Mouse (Mus musculus): ENCODE results near the gene Pou3f3. TPM values are rescaled to one million over a fixed set of nuclear protein-coding genes. Genes with fewer than 3 reads are reported as not detected.

Gene Pou3f3
- polyA plus RNA-seq, 1 experiment: 15.9 TPM

GRCm38 (mm10) chr1:42700171-42700570 is 4.6 kb downstream of the Pou3f3 start:
- Histone ChIP-seq H3K27me3 (ENCODE audit: control insufficient read depth, insufficient read depth, low read length) (peaks cover 21% of the 10 kb centered on the region), H3K4me3 (replicated peaks; ENCODE audit: insufficient read depth, low read depth, low read length) (no peak overlapping the region), H3K27ac (ENCODE audit: insufficient read depth, low read length) (no peak overlapping the region), H3K4me1 (ENCODE audit: control insufficient read depth, insufficient read depth, low read length) (no peaks in the 10 kb centered on the region)
- 80% methylated on average over 3 of the region's 3 CpGs for WGBS
- DNase-seq: no peak
- TF ChIP-seq CTCF (IDR thresholded peaks at IDR 0.05; ENCODE audit: borderline replicate concordance, insufficient read depth, low read depth, low read length): no peak
- TF ChIP-seq POLR2A (IDR thresholded peaks at IDR 0.05; ENCODE audit: borderline replicate concordance, insufficient read depth, low read length): no peak

DNA sequence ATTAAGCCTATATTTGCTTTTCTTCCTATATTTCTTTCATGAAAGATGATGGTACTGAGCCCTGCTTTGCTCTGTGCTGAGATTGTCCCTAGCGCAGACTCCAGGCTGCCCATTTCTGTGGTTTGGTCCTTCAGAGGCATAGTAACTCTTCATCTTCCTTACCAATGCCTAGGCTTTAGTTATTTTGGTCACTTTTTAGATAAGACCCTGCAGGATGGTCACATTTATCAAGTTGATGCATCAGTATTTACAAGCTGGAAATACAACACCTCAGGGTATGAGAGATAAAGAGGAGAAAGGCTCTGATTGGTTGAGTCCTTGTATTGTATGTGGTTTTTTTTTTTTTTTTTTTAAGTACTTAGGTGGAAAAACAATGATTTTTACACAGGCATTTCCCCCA is 5.2 kb downstream of the Pou3f3 start:
- Histone ChIP-seq H3K4me3 (replicated peaks; ENCODE audit: insufficient read depth, low read depth, low read length) (peak overlapping the region; percentile 22), H3K27ac (ENCODE audit: insufficient read depth, low read length) (no peak overlapping the region), H3K27me3 (ENCODE audit: control insufficient read depth, insufficient read depth, low read length) (peaks cover 20% of the 10 kb centered on the region), H3K4me1 (ENCODE audit: control insufficient read depth, insufficient read depth, low read length) (no peaks in the 10 kb centered on the region)
- 89% methylated on average over 1 of the region's 1 CpGs for WGBS
- no peak for TF ChIP-seq POLR2A (IDR thresholded peaks at IDR 0.05; ENCODE audit: borderline replicate concordance, insufficient read depth, low read length)
- no peak for TF ChIP-seq CTCF (IDR thresholded peaks at IDR 0.05; ENCODE audit: borderline replicate concordance, insufficient read depth, low read depth, low read length)
- no peak for DNase-seq

DNA sequence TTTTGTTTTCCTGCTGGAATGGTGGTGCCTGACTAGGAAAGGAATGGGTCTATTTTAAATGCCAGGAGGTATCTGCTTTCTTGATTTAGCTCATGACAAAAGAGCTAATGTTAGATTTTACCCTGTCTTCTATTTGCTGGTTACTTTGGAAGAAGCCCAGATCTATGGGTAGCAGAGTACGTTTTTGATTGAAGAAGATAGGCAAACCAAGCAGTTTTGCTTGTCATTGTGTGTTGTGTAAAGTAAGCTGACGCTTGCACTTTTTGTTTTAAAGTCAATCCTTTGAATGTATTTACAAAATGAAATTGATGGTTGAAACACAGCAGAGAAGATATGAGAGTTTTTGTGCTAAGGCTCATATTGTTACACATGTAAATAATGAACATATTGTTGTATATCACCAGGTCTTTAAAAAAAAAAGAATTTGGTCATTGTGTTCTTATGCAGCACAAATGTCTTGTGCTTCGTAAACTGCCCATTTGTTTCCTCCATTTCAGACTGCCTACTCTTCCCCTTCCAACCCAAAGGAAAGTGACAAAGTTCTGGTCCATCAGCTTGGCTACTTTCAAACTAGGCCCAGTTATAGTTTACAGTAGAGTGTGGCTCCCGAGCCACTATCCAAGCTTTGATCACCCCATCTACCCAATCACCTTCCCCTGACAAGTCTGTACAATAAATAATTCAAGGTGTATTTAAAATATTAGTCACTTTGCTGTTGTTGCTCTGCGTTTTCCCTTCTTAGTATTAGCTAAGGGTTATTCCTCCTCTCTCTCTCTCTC is 6.5 kb downstream of the Pou3f3 start:
- H3K4me1 ChIP-seq (ENCODE audit: control insufficient read depth, insufficient read depth, low read length): no peaks in the 10 kb centered on the region
- whole genome bisulfite sequencing: 84% methylated on average over 5 of the region's 5 CpGs
- DNase-seq: no peak
- H3K4me3 ChIP-seq (replicated peaks; ENCODE audit: insufficient read depth, low read depth, low read length): no peak overlapping the region
- H3K27me3 ChIP-seq (ENCODE audit: control insufficient read depth, insufficient read depth, low read length): peaks cover 11% of the 10 kb centered on the region
- no peak overlapping the region for H3K27ac ChIP-seq (ENCODE audit: insufficient read depth, low read length)
- TF ChIP-seq CTCF (IDR thresholded peaks at IDR 0.05; ENCODE audit: borderline replicate concordance, insufficient read depth, low read depth, low read length): no peak
- TF ChIP-seq POLR2A (IDR thresholded peaks at IDR 0.05; ENCODE audit: borderline replicate concordance, insufficient read depth, low read length): no peak

- H3K27ac ChIP-seq (ENCODE audit: insufficient read depth, low read length): no peak overlapping the region
- TF ChIP-seq CTCF (IDR thresholded peaks at IDR 0.05; ENCODE audit: borderline replicate concordance, insufficient read depth, low read depth, low read length): no peak
- TF ChIP-seq POLR2A (IDR thresholded peaks at IDR 0.05; ENCODE audit: borderline replicate concordance, insufficient read depth, low read length): no peak
- WGBS: 45% methylated on average over 9 of the region's 9 CpGs
- peaks cover 2% of the 10 kb centered on the region; the same call in 1 of the 2 replicates for H3K27me3 ChIP-seq (ENCODE audit: control insufficient read depth, insufficient read depth, low read length)
- no peaks in the 10 kb centered on the region for H3K4me1 ChIP-seq (ENCODE audit: control insufficient read depth, insufficient read depth, low read length)
- no peak for DNase-seq
- no peak overlapping the region for H3K4me3 ChIP-seq (replicated peaks; ENCODE audit: insufficient read depth, low read depth, low read length)
Measured at GRCm38 (mm10) chr1:42702984-42703383, 7.4 kb downstream of the Pou3f3 start.

DNA sequence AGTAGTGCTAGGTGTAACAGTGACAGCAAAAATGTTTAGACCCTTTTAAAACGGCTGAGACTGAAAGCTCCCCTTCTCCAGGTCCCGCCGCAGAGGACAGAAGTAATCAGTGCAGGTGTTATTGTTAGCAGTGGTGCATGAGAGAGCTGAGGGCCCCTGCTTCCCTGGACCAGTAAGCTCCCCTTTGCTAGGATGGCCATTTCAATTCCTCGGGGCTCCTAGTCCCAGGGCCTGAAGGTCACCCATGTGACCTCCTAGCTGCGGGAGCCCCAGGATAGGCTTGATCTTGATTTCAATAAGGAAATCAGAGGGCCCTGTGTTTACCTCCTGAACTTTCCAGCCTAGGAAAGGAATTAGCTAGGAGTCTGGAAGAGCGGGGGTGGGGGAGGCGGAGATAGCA is 7.9 kb downstream of the Pou3f3 start:
- no peak for DNase-seq
- Histone ChIP-seq H3K4me1 (ENCODE audit: control insufficient read depth, insufficient read depth, low read length) (no peaks in the 10 kb centered on the region), H3K27ac (ENCODE audit: insufficient read depth, low read length) (no peak overlapping the region), H3K27me3 (ENCODE audit: control insufficient read depth, insufficient read depth, low read length) (peaks cover 2% of the 10 kb centered on the region; the same call in 1 of the 2 replicates), H3K4me3 (replicated peaks; ENCODE audit: insufficient read depth, low read depth, low read length) (no peak overlapping the region)
- TF ChIP-seq POLR2A (IDR thresholded peaks at IDR 0.05; ENCODE audit: borderline replicate concordance, insufficient read depth, low read length): no peak
- TF ChIP-seq CTCF (IDR thresholded peaks at IDR 0.05; ENCODE audit: borderline replicate concordance, insufficient read depth, low read depth, low read length): no peak
- WGBS: 45% methylated on average over 7 of the region's 7 CpGs

GRCm38 (mm10) chr1:42703851-42704613 is 8.5 kb downstream of the Pou3f3 start:
- WGBS: 29% methylated on average over 26 of the region's 26 CpGs
- no peak for TF ChIP-seq POLR2A (IDR thresholded peaks at IDR 0.05; ENCODE audit: borderline replicate concordance, insufficient read depth, low read length)
- no peak for TF ChIP-seq CTCF (IDR thresholded peaks at IDR 0.05; ENCODE audit: borderline replicate concordance, insufficient read depth, low read depth, low read length)
- Histone ChIP-seq H3K4me3 (replicated peaks; ENCODE audit: insufficient read depth, low read depth, low read length) (no peak overlapping the region), H3K4me1 (ENCODE audit: control insufficient read depth, insufficient read depth, low read length) (no peaks in the 10 kb centered on the region), H3K27me3 (ENCODE audit: control insufficient read depth, insufficient read depth, low read length) (peaks cover 1% of the 10 kb centered on the region; the same call in 1 of the 2 replicates), H3K27ac (ENCODE audit: insufficient read depth, low read length) (no peak overlapping the region)
- DNase-seq: no peak

GRCm38 (mm10) chr1:42704981-42705810 is 9.6 kb downstream of the Pou3f3 start:
- Histone ChIP-seq H3K4me1 (ENCODE audit: control insufficient read depth, insufficient read depth, low read length) (no peaks in the 10 kb centered on the region), H3K27me3 (ENCODE audit: control insufficient read depth, insufficient read depth, low read length) (peaks cover 1% of the 10 kb centered on the region; the same call in 1 of the 2 replicates), H3K4me3 (replicated peaks; ENCODE audit: insufficient read depth, low read depth, low read length) (no peak overlapping the region), H3K27ac (ENCODE audit: insufficient read depth, low read length) (no peak overlapping the region)
- no peak for DNase-seq
- 78% methylated on average over 17 of the region's 17 CpGs for WGBS
- TF ChIP-seq POLR2A (IDR thresholded peaks at IDR 0.05; ENCODE audit: borderline replicate concordance, insufficient read depth, low read length) (no peak), CTCF (IDR thresholded peaks at IDR 0.05; ENCODE audit: borderline replicate concordance, insufficient read depth, low read depth, low read length) (no peak)
